Mouse (Mus musculus): ENCODE results near the gene Gm11634.

- no peak for TF ChIP-seq CTCF (IDR thresholded peaks at IDR 0.05; ENCODE audit: low read depth, low read length)
- TF ChIP-seq POLR2A (IDR thresholded peaks at IDR 0.05; ENCODE audit: borderline replicate concordance, low read depth, low read length) = no peak
Observed at GRCm38 (mm10) chr11:101583205-101583604, 15.9 kb downstream of the Gm11634 start.
